Mouse (Mus musculus): Measurements from ENCODE around the gene Tacr2.

Tacr2 gene

DNA sequence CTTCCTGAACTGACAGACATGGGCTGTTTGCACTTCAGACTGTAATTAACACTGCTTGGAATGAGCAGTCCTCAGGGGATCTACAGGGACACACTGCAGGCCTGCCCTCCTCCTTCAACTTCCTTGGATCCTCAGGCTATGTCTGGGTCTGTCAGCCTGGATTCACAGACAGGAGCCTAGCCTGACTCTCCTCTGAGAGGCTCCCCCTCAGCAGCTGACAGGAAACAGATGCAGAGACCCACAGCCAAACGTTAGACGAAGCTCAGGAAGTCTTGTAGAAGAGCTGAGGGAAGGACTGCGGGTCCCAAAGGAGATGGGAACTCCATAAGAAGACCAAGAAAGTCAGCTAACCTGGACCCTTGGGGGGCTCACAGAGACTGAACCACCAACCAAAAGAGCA lies 54.2 kb downstream of the Tacr2 start:
- no peak for DNase-seq

- peak; percentile 56 to 78 for DNase-seq
Observed at GRCm38 (mm10) chr10:62308896-62309491, 56.8 kb downstream of the Tacr2 start.

DNA sequence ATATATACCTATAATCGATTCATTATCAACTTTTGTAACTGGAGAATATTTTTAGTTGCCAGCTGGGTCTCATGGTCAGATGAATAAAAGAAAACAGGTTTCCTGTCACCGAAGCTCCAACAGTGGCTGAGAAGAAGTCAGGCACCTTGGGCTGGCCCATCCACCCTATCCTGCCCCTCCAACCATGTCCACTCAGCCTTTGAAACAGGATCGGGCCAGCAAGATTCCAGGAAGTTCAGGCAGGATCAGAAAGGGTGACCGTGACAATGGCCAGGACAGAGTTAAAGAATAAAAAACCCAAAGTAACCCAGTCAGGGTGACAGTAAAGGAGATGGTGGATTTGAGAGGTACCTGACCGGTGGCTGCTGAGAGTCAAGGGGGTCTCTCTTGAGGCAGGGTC lies 57.4 kb downstream of the Tacr2 start:
- peak in 1 of 2 experiments; percentile 63 for DNase-seq

GRCm38 (mm10) chr10:62310259-62311039 lies 58.2 kb downstream of the Tacr2 start:
- DNase-seq = no peak

GRCm38 (mm10) chr10:62311464-62311863 lies 59.2 kb downstream of the Tacr2 start:
- peak; percentile 79 for DNase-seq

DNA sequence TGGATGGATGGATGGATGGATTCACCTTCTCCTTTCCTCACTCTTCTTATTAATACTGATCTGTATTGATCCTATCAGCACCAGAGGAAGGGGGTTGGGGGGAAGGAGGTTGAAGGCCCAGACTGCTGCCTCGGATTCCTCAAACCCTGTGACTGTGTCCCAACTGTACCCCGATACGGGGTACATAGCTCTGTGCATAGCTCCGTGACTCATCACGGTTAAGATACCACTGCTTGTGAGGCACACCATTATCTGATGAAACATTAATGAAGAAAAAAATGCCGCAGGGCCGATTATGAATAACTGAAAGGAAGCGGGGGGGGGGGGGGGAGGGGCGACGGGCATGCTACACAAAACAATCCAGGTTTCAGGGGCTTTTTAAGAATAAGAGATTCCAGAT lies 60.9 kb downstream of the Tacr2 start:
- no peak for DNase-seq

GRCm38 (mm10) chr10:62313885-62314424 lies 61.7 kb downstream of the Tacr2 start:
- peak; percentile 68 to 88 for DNase-seq

All from kidney, postnatal 25 days (tissue).